Mouse (Mus musculus) urinary bladder, postnatal 36 days (tissue): ENCODE measurements around the gene Lnx1.

ENCODE experiments used
- DNase-seq, 2 experiments: peaks; one replicate each; pipeline ENCODE4 v3.0.0; 2022; ENCODE audit warnings: low spot score in 2 of 2, mixed read lengths in 1 of 2

Gene Lnx1

GRCm38 (mm10) chr5:74603306-74603705, 99.4 kb downstream of the Lnx1 start:
- DNase-seq, result no peak

DNA sequence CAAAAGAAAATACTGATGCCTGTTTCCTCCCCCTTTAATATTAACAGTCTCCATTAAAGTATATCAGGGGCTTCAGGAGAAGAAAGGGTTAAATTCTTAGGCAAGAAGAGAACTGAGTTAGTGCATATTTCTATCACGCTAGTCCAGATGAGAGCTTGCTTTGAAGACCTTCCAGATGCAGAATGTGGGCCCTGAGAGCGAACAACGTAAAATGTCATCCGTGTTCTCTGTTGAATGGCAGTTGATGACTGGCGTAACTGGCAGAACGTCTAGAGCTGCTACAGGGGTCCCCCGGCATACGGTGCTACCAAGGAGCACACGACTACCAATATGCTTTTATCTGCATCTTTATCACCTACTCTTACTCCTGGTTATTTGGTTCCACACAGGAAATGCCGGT, 100.3 kb downstream of the Lnx1 start:
- no peak for DNase-seq

GRCm38 (mm10) chr5:74601965-74602364, 100.7 kb downstream of the Lnx1 start:
- DNase-seq, result no peak

GRCm38 (mm10) chr5:74601171-74601570, 101.5 kb downstream of the Lnx1 start:
- no peak for DNase-seq

DNA sequence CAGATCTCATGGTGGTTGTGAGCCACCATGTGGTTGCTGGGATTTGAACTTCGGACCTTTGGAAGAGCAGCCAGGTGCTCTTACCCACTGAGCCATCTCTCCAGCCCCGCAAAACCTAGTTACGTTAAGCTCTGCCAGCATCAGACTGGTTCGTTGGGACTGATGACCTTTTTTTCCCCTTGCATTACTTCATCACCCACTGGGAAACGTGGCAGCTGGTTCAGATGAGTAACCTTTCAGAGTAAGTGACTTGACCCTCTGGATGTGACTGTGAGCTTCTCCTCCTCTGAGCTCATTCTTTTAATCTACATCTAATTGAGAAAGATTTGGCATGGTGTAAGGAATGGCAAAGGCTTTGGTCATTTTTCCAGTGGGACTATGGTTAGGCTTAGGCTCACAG, 102.7 kb downstream of the Lnx1 start:
- no peak for DNase-seq

- DNase-seq, result no peak
Observed at GRCm38 (mm10) chr5:74593147-74593546, 109.6 kb downstream of the Lnx1 start.

GRCm38 (mm10) chr5:74591413-74591812, 111.3 kb downstream of the Lnx1 start:
- DNase-seq, result no peak

GRCm38 (mm10) chr5:74589133-74589532, 113.6 kb downstream of the Lnx1 start:
- DNase-seq, result no peak

GRCm38 (mm10) chr5:74571767-74572166, 130.9 kb downstream of the Lnx1 start:
- DNase-seq, result no peak

DNA sequence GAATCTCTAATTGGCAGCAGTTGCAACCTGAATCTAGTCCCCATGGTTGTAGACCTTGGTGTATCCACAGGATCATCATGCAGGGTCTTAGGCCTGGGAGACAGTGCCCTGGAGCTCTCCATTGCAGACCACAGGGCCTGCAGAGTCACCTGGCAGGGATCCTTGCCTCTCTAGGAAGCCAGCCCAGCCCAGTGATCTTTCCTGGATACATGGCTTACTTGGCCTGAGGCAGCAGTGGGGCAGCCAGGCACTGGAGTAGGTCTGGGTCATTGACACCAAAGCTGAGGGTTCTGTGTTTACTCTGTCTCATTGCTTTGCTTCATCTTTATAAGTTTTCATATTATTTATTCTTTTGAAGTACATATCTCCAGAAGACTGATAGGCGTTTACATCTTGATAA, 141.6 kb downstream of the Lnx1 start:
- peak in 1 of 2 experiments; percentile 15 for DNase-seq

DNA sequence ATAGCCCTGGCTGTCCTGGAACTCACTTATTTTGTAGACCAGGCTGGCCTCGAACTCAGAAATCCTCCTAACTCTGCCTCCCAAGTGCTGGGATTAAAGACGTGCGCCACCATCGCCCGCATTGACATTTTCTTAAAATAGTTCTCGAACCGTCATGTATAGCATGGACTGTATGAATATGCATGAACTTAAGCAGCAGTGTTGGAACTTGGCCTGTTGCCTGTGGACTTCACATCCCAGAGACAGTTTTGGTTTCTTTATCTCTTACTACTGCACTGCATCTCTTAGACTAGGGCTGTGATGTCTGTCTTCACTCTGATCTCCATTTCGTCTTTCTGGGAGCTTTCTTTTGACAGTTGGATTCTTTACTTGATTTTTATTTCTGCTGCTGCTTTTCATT, 153.1 kb downstream of the Lnx1 start:
- DNase-seq, result no peak

DNA sequence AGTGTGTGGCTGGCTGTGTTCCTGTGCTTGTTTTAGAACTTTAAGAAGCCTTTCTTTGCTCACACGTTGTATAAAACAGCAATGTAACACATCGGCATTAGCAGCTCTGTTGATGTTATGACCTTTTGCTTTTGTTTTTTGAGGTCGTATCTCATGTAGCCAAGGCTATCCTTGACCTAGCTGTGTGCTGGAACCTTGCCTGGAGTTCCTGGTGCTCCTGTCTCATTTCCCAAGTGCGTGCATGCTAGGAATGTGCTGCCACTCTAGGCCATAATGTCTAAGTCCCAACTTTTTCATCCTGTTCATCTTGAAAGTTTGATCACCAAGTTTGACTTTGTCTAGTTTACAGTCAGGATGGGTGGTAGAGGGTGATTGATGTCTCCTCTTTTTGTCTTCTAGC, 157.1 kb downstream of the Lnx1 start:
- no peak for DNase-seq
